Mouse (Mus musculus) midbrain, embryonic 11.5 days (tissue): Measurements from ENCODE around the gene Nmrk2. TPM values are rescaled to one million over a fixed set of nuclear protein-coding genes. Genes with fewer than 3 reads are reported as not detected.
A peak's percentile ranks its signal among the peaks of the same experiment; 100 is the strongest.
"Not testable (repeated sequence)": the region's sequence is repeated elsewhere in the genome, so short reads cannot be mapped to it uniquely, and the experiment has no call there.

ENCODE experiments used
- ATAC-seq: fragments of 200-750 bp; cut with Nextera tagmentation; 2 replicates; pipeline ENCODE4 v1.8.0; 2017; ENCODE audit warnings: moderate TSS enrichment, moderate library complexity; ENCODE audit not compliant: low FRiP score
- DNase-seq: peaks from one replicate; pipeline ENCODE4 v3.0.0; 2015; ENCODE audit warnings: low spot score; ENCODE audit errors: missing footprints
- H3K27ac ChIP-seq: fragments of 300-500 bp; sonication (generic); 2 replicates; pipeline ENCODE4 v1.5.1; 2014; ENCODE audit warnings: low read depth, low read length
- H3K27me3 ChIP-seq: fragments of 300-500 bp; sonication (generic); 2 replicates; pipeline ENCODE4 v1.6.1; 2014; ENCODE audit warnings: mild to moderate bottlenecking, low read length, moderate library complexity, mixed read lengths; ENCODE audit not compliant: control insufficient read depth, insufficient read depth
- H3K36me3 ChIP-seq: fragments of 300-500 bp; sonication (generic); 2 replicates; pipeline ENCODE4 v1.6.1; 2014; ENCODE audit warnings: mild to moderate bottlenecking, low read length, moderate library complexity, mixed read lengths; ENCODE audit not compliant: control insufficient read depth, insufficient read depth
- H3K4me1 ChIP-seq: fragments of 300-500 bp; sonication (generic); 2 replicates; pipeline ENCODE4 v1.6.1; 2014; ENCODE audit warnings: low read length; ENCODE audit not compliant: control insufficient read depth, insufficient read depth
- H3K4me2 ChIP-seq: fragments of 300-500 bp; sonication (generic); 2 replicates; pipeline ENCODE4 v1.6.1; 2014; ENCODE audit warnings: mild to moderate bottlenecking, moderate library complexity
- H3K4me3 ChIP-seq: fragments of 300-500 bp; sonication (generic); 2 replicates; pipeline ENCODE4 v1.5.1; 2014; ENCODE audit warnings: low read depth, low read length
- H3K9ac ChIP-seq: fragments of 300-500 bp; sonication (generic); 2 replicates; pipeline ENCODE4 v1.6.1; 2014; ENCODE audit warnings: low read length
- H3K9me3 ChIP-seq: fragments of 300-500 bp; sonication (generic); 2 replicates; pipeline ENCODE4 v1.6.1; 2016; ENCODE audit warnings: low read length; ENCODE audit not compliant: control insufficient read depth
- WGBS: fragments of 180-500 bp; shearing (Covaris S2); extraction: QIAGEN DNeasy Blood & Tissue Kit; methylation state at CpG from one replicate; pipeline ENCODE4 v1.1.7; 2014; 5-methylcytosine and 5-hydroxymethylcytosine counted together
- polyA plus RNA-seq: library from polyadenylated mRNA; unstranded; fragments of >200 nt; fragmentation: Nextera tagmentation; extraction: Ambion mirVana; gene quantifications from 2 replicates; pipeline ENCODE4 v1.2.1, GENCODE M21; 2014

Nmrk2 gene
- polyA plus RNA-seq, 1 experiment from 2014 or later, result not detected

DNA sequence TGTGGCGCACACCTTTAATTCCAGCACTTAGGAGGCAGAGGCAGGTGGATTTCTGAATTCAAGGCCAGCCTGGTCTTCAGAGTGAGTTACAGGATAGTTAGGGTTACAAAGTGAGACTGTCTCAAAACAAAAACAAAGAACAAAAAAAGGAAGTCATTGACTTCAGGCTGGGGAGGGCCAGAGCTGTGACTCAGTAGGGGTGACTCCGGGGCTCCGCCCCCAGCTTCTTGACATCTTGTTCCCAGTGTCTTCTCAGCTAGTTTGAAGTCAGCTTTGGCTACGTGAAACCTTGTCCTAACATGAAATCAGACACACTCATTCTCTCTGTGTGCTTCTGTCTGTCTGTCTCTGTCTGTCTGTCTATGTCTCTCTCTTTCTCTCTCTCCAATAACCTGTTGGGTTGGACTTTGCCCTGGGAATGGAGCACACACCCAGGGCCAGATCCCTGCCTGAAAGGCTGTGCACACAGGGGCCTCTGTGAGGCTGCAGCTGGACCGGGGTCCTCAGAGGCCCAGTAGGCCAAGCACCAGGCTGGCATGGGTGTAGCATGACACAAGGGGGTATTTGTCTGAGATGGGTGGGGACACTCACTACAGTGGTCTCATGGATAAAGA lies 19.7 kb upstream of the Nmrk2 start:
- no peaks in the 10 kb centered on the region for H3K27me3 ChIP-seq
- H3K36me3 ChIP-seq, result peaks cover 2% of the 10 kb centered on the region; the same call in 1 of the 2 replicates
- ATAC-seq (no peak), DNase-seq (no peak)
- H3K4me2 ChIP-seq, result no peak overlapping the region
- H3K4me3 ChIP-seq, result no peak overlapping the region
- H3K4me1 ChIP-seq, result no peaks in the 10 kb centered on the region
- H3K27ac ChIP-seq, result no peak overlapping the region
- 92% methylated on average over 5 of the region's 5 CpGs for WGBS
- H3K9me3 ChIP-seq, result no peaks in the 10 kb centered on the region
- no peak overlapping the region for H3K9ac ChIP-seq

DNA sequence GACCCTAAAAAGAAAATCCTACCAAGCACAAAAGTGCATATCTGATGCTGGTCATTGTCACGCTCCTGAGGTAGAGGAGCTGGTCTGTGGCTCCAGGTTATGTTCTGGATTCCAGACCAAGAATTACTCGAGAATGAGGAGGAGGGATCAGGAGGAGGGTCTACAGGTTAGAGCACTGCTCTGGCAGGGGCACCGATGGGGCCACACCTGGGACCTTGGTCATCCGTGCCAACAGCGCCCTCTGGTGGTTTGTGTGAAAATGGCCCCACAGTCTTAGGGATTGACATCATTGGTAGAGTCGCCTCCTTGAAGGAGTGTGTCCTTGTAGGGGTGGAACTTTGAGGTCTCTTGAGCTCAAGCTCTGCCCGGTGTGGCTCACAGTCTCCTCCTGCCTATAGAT lies 16.1 kb upstream of the Nmrk2 start:
- Histone ChIP-seq H3K4me3 (no peak overlapping the region), H3K9ac (no peak overlapping the region), H3K9me3 (no peaks in the 10 kb centered on the region), H3K27ac (no peak overlapping the region), H3K4me1 (no peaks in the 10 kb centered on the region), H3K36me3 (peaks cover 3% of the 10 kb centered on the region), H3K4me2 (no peak overlapping the region), H3K27me3 (no peaks in the 10 kb centered on the region)
- DNase-seq (peak; percentile 92), ATAC-seq (peak; percentile 59; the same call in 1 of the 2 replicates)
- 40% methylated on average over 7 of the region's 7 CpGs for WGBS

DNA sequence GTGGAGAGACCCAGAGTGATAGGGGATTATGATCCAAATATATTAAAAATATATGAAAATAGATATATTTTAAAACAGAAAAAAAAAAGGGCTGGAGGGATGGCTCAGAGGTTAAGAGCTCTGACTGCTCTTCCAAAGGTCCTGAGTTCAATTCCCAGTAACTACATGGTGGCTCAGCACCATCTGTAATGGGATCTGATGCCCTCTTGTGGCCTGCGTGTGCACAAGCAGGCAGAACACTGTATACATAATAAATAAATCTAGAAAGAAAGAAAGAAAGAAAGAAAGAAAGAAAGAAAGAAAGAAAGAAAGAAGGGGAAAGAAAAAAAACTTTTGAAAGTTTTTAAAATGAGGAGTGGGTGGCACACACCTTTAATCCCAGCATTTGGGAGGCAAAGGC lies 15.4 kb upstream of the Nmrk2 start:
- H3K36me3 ChIP-seq, H3K9ac ChIP-seq, H3K4me1 ChIP-seq, DNase-seq, H3K9me3 ChIP-seq, ATAC-seq, H3K27ac ChIP-seq, H3K4me3 ChIP-seq, H3K4me2 ChIP-seq, H3K27me3 ChIP-seq: not testable (repeated sequence)
- WGBS, result 24% methylated on average over 1 of the region's 1 CpGs

DNA sequence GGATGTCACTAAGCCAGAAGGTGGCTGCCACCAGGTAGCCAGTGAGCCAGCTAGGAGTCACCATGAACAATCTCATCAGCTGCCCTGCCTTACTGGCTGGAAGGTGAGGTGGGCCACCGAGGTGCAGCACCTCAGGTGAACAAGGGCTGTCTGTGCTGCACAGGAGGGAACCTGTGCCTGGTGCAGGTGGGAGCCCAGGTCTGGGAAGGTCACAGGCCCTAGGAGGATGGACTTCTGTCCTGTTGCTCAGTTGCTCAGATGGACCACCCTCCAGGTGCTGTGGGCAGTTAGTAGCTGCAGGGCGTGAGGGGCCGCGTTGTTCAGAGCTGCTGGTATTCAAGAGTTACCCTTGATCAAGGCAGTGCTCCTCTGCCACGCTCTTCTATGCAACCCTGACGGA lies 15.0 kb upstream of the Nmrk2 start:
- Histone ChIP-seq H3K9me3 (no peaks in the 10 kb centered on the region), H3K27ac (no peak overlapping the region), H3K36me3 (peaks cover 13% of the 10 kb centered on the region), H3K4me3 (no peak overlapping the region), H3K4me2 (no peak overlapping the region), H3K9ac (no peak overlapping the region), H3K27me3 (no peaks in the 10 kb centered on the region), H3K4me1 (no peaks in the 10 kb centered on the region)
- WGBS, result 81% methylated on average over 6 of the region's 6 CpGs
- ATAC-seq, result no peak
- DNase-seq, result no peak

DNA sequence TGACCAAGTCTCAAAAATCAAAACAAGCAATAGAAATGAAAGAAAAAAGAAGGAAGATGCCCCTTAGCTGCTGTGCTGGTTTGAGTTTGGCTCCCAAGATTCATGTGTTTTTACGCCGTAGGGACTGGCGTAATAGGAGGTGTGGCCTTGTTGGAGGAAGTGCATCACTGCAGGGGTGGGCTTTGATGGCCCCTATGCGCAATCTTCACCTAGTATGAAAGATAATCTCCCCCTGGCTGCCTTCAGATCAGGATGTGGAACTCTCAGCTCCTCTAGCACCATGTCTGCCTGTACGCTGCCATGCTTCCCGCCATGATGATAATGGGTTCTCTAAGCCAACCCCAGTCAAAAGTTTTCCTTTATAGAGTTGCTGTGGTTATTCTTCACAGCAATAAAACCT lies 14.4 kb upstream of the Nmrk2 start:
- no peaks in the 10 kb centered on the region for H3K4me1 ChIP-seq
- H3K27ac ChIP-seq, result no peak overlapping the region
- 95% methylated on average over 6 of the region's 6 CpGs for WGBS
- ATAC-seq (no peak), DNase-seq (no peak)
- H3K4me2 ChIP-seq, result no peak overlapping the region
- no peak overlapping the region for H3K4me3 ChIP-seq
- H3K9ac ChIP-seq, result no peak overlapping the region
- H3K27me3 ChIP-seq, result no peaks in the 10 kb centered on the region
- no peaks in the 10 kb centered on the region for H3K9me3 ChIP-seq
- H3K36me3 ChIP-seq, result peaks cover 16% of the 10 kb centered on the region

DNA sequence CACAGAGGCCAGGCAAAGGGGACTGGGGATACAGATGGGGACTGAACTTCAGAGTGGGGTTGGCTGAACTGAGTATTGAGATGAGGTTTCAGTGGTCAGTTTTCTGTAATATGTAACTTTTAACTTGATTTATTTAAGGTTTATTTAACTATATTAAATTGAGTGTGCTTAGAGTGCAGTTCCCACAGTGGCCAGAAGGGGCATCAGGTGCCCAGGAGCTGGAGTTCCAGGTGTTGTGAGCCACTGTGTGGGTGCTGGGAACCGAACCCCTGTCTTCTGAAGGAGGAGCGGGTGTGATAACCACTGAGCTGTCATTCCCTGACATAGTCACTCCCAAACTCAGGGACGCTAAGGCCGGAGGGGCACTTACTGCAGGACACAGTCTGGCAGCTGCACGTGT lies 8.3 kb upstream of the Nmrk2 start:
- WGBS, result 95% methylated on average over 5 of the region's 5 CpGs

DNA sequence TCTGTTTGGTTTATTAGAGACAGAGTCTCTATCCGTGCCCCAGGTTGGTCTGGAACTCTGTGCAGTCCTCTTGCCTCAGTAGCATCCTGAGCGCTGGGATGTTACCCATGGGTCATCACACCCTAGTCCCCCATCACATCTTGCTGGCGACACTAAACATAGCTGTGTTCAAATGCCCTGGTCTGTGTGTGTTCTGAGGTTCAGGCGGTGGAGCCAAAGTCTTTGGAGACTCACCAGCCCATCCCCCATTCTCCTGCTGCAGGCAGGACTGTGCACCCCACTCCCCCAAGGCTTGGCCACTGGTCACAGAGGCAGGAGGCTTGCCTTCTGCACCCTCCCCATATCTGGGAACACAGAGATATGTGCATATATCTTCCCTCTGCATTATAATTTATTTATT lies 2.3 kb upstream of the Nmrk2 start:
- Histone ChIP-seq H3K4me1 (no peaks in the 10 kb centered on the region), H3K4me3 (no peak overlapping the region), H3K36me3 (no peaks in the 10 kb centered on the region), H3K9ac (no peak overlapping the region), H3K9me3 (no peaks in the 10 kb centered on the region), H3K27me3 (no peaks in the 10 kb centered on the region), H3K4me2 (no peak overlapping the region), H3K27ac (no peak overlapping the region)
- WGBS, result 71% methylated on average over 4 of the region's 4 CpGs
- ATAC-seq (0 out of 2 replicates have a peak, but pooled peaks have one; percentile 20), DNase-seq (no peak)

More for the DNA sequence above, 8.3 kb upstream of the Nmrk2 start:
- Histone ChIP-seq H3K27me3 (no peaks in the 10 kb centered on the region), H3K27ac (no peak overlapping the region), H3K9me3 (peaks cover 4% of the 10 kb centered on the region), H3K4me3 (no peak overlapping the region), H3K4me2 (no peak overlapping the region), H3K4me1 (no peaks in the 10 kb centered on the region), H3K36me3 (peaks cover 26% of the 10 kb centered on the region), H3K9ac (no peak overlapping the region)
- no peak for ATAC-seq
- DNase-seq, result no peak

DNA sequence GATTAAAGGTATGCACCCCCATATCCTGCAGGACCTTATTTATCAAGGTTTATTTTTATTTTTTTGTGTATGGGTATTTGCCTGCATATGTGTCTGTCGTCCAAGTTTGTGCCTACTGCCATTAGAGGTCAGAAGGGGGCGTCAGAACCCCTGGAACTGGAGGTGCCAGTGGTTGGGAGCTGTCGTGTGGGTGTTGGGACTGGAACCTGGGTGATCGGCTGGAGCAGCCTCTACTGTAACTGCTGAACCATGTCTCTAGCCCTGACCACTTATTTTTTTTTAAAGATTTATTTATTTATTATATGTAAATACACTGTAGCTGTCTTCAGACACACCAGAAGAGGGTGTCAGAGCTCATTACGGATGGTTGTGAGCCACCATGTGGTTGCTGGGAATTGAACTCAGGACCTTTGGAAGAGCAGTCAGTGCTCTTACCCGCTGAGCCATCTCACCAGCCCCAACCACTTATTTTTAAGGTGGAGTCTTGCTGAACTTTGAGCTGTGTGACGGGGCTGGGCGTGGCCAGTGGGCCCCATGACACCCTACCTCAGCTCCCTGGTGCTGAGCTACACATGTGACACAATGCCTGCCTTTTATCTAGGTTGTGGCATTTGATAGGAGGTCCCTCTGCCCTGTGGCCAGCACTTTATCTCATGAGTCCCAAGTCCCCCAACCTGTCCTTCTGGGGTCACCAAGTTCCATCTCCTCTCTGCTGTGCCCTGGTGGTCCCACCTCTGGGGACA lies 1.3 kb upstream of the Nmrk2 start:
- Histone ChIP-seq H3K27me3 (no peaks in the 10 kb centered on the region), H3K4me2 (no peak overlapping the region), H3K4me1 (no peaks in the 10 kb centered on the region), H3K36me3 (no peaks in the 10 kb centered on the region), H3K9me3 (no peaks in the 10 kb centered on the region), H3K27ac (no peak overlapping the region), H3K9ac (no peak overlapping the region), H3K4me3 (no peak overlapping the region)
- WGBS, result 72% methylated on average over 8 of the region's 8 CpGs
- ATAC-seq, result peak; percentile 29; the same call in 1 of the 2 replicates
- no peak for DNase-seq

DNA sequence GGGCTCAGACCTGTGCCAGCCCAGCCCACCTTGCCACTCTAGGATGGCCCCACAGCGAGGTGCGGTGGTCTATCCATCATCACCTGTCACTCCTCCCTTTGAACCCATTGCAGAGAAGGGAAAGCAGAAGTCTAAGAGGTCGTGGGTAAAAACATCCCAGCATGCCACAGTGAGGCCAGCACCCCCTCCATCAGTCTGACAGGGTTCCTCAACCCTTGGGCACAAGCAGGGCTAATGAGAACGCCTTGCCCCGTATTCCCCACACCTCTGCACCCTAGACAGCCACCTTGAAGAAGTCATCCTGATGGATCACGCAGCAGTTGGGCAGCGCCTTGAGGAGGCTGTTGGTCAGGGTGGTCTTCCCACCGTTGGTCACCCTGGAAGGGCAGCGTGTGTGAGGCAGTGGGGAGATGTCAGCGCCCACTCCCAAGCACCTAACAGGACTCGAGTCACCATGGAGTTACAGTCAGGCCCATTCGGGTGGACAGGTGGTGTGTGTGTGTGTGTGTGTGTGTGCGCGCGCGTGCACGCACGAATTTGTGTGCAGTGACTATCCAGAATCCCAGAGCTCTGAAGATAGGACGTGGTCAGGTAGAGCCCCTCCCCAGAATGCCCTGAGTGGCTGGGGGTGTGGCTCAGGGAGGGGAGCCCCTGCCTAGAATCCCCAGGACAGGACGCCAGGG lies 1.1 kb downstream of the Nmrk2 start:
- WGBS, result 78% methylated on average over 20 of the region's 20 CpGs
- H3K9me3 ChIP-seq, result no peaks in the 10 kb centered on the region
- H3K4me2 ChIP-seq, result no peak overlapping the region
- ATAC-seq, result no peak
- no peak for DNase-seq
- no peak overlapping the region for H3K4me3 ChIP-seq
- no peak overlapping the region for H3K27ac ChIP-seq
- H3K9ac ChIP-seq, result no peak overlapping the region
- no peaks in the 10 kb centered on the region for H3K4me1 ChIP-seq
- H3K27me3 ChIP-seq, result peaks cover 2% of the 10 kb centered on the region; the same call in 1 of the 2 replicates
- no peaks in the 10 kb centered on the region for H3K36me3 ChIP-seq
